Mouse (Mus musculus): ENCODE results near the gene Sp3.
"Not testable (repeated sequence)": the region's sequence is repeated elsewhere in the genome, so short reads cannot be mapped to it uniquely, and the experiment has no call there.

The Sp3 gene

GRCm38 (mm10) chr2:72988945-72989344, 8.7 kb upstream of the Sp3 start:
- DNase-seq = not testable (repeated sequence)

DNA sequence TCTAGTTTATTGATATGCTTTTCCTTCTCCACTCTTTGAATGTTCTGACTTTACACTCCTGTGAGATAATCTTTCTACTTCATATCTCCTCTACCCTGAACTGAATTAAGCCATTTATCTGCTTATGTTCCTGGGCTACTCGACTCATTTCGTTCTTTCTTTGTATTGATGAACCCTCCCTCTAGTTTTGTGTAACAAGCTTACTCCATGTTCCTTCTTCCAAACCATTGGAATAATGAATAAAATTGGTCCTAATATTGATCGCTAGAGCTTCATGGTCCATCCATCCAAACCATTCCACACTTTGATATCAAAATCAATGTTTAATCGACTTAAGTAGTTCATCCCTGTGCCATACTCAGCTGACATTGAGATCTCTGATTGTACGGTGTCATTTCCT, 6.4 kb upstream of the Sp3 start, which contains the start of gene Gm11084:
Gm11084 (minus strand) TSS at position 101 of the 400 bp plus-strand sequence.
- no peak for DNase-seq

GRCm38 (mm10) chr2:72985516-72985915, 5.3 kb upstream of the Sp3 start:
- no peak for DNase-seq

DNA sequence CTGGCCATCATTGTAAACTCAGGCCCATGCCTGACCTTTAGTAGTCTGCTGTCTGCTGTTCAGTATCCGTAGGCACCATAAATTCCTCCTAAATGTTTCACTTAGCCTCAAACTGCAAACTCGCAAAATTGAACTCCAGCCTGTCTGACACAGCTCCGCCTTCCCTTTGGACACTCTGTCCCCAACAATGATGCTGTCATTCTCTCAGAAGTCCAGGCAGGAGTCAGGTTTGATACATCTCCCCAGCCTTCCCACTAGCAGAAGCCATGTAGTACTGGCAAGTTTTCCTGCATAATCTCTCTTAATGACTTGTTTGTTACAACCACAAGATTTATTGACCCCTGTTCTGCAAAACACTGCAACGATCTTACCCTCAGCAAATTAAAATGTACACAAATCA, 4.6 kb upstream of the Sp3 start:
- DNase-seq = no peak

GRCm38 (mm10) chr2:72983211-72983610, 3.0 kb upstream of the Sp3 start:
- DNase-seq = no peak

GRCm38 (mm10) chr2:72982110-72982785, 2.0 kb upstream of the Sp3 start:
- no peak for DNase-seq

DNA sequence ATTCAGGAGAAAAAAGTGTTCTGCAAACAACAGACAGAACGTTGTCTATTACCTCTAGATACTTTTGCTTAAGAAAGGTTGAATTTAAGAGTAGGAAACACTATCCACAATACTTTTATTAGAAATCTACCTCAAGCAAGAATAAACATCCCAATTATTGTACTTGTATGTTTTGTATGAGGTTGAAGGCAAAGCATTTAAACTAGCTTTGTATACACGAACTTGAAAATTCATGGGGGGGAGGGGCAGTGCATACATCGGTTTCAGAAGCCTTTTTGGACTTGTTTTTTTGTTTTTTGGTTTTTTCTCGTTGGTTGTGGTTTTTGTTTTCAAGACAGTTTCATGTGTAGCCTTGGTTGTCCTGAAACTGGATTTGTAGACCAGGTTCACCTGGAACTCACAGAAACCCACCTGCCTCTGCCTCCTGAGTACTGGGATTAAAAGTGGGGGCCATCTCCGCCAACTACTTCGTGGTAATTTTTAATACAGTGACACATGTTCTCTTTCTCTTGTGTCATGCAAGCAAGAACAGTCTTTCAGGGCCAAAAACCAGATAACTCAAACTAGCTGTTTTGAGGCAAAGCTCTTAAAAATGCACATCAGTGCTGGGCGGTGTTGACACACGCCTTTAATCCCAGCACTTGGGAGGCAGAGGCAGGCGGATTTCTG, 1.3 kb upstream of the Sp3 start:
- DNase-seq = no peak

- no peak for DNase-seq
Measured at GRCm38 (mm10) chr2:72981075-72981420, 802 bp upstream of the Sp3 start.

DNA sequence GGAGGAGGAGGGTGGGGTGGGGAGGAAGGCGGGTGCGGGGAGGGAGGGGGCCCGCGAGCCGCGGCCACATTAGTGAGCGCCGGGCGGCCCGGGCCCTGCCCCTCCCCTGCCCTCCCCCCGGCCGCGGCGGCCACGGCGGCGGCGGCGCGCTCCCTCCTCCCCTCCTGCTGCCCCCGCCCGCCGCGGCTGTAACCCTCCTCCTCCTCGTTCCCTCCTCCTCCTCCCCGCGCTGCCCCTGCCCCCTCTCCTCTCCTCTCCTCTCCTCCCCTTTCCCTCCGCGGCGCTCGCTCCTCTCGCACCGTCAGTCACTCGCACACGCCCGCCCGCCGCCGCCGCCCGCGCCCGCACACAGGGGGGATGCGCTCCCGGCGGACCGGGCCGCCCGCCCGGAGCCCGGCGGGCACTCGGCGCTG, 581 bp downstream of the Sp3 start:
- peak; percentile 86 for DNase-seq

- peak; percentile 88 for DNase-seq
Measured at GRCm38 (mm10) chr2:72978901-72979658, 1.2 kb downstream of the Sp3 start.

DNA sequence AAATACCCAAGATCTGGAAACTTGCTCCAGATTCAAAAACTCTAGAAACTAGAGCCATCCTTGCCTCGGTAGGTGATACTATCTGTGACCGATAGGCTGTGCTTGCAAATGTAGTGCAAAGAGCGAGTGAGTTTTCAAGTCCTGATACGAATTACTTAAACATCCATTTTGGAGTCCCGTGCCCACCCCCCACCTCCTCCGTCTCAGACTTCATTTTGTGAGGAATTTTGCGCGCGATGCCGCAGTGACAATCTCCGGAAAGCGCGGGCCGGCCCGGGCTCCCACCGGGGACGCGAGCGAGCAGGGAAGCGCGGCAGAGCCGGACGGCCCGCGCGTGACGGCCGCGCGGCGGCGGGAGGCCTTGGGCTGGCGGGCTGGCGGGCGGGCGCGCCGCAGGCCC, 1.8 kb downstream of the Sp3 start:
- no peak for DNase-seq

- DNase-seq = no peak
Measured at GRCm38 (mm10) chr2:72977272-72977671, 3.0 kb downstream of the Sp3 start.

GRCm38 (mm10) chr2:72976036-72976435, 4.2 kb downstream of the Sp3 start:
- no peak for DNase-seq

DNA sequence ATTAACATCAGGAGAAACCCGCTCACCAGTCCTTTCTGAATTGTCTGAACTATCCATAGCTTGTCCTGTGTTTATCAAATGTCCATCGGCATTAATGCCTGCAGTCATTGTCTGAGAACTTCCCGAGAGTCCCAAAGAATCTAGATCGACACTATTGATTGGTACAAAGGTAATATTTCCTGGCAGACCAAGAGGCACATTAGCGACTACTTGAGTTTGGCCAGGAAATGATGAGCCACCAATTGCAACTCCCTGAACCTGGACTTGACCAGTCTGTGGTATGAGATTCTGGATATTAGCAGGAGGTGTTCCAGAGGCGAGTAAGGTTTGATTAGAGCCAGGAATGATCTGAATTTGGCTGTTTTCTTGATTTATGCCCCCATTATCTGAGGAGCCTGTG, 9.4 kb downstream of the Sp3 start:
- no peak for DNase-seq

DNA sequence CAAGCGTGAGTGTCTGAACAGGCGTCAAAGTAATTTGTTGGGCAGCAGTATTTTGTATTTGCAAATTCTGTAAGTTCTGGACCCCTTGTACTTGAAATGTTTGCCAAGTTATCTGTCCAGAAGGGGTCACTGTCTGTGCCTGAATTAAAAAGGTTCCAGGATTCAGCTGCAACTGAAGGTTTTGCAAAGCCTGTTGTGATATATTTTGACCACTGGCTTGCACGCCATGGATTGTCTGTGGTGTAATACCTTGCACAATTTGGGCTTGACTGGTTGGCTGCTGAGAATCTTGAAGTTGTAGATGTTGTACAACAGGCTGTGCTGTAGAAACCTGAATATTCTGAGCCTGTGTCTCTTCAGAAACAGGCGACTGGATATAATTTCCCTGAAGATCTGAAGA, 9.9 kb downstream of the Sp3 start:
- no peak for DNase-seq

GRCm38 (mm10) chr2:72968536-72968935, 11.7 kb downstream of the Sp3 start:
- DNase-seq = no peak

GRCm38 (mm10) chr2:72965450-72965849, 14.8 kb downstream of the Sp3 start:
- DNase-seq = no peak

GRCm38 (mm10) chr2:72956415-72956814, 23.8 kb downstream of the Sp3 start:
- DNase-seq = no peak

- no peak for DNase-seq
Measured at GRCm38 (mm10) chr2:72952979-72953378, 27.3 kb downstream of the Sp3 start.

- DNase-seq = no peak
Measured at GRCm38 (mm10) chr2:72935937-72936336, 44.3 kb downstream of the Sp3 start.

GRCm38 (mm10) chr2:72932186-72932585, 48.1 kb downstream of the Sp3 start:
- no peak for DNase-seq

DNA sequence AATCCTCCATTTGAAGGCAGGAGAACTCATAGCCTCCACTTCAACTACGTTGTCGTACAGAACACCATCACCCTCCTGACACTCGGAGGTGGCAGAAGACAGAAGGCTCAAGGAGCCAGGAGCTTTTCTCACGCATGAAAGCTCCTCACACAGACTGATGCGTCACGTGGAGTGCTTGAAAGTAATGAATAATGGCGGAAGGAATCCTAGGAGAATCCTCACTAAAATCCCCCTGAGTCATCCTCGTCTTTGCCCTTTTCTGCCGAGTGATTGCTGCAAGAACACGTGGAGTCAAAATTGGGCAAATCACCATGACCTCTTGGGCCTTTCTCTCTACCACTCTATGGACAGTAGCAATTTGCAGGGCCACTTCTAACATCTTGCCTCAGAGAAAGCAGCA, 55.3 kb downstream of the Sp3 start:
- DNase-seq = no peak

- no peak for DNase-seq
Measured at GRCm38 (mm10) chr2:72916170-72916569, 64.1 kb downstream of the Sp3 start.
